Mouse (Mus musculus) testis, postnatal 14 days (tissue): ENCODE measurements at regions not wholly inside any gene's neighbourhood (a gene's known extent, or its start where the extent isn't known, plus 50 kb on each side); places are given as distances from the start of the nearest gene placed in this dataset.

Experiments used
- DNase-seq: peaks from one replicate; pipeline ENCODE4 v3.0.0; 2021; ENCODE audit warnings: low spot score

GRCm38 (mm10) chr12:98043436-98043835 lies 215.8 kb downstream of the Galc start:
- no peak for DNase-seq

- DNase-seq, result no peak
Observed at GRCm38 (mm10) chr12:98039677-98040076, 219.6 kb downstream of the Galc start.

GRCm38 (mm10) chr12:98023655-98024054 lies 235.6 kb downstream of the Galc start:
- DNase-seq, result no peak

GRCm38 (mm10) chr12:98014607-98015278 lies 244.5 kb downstream of the Galc start:
- DNase-seq, result no peak

- no peak for DNase-seq
Observed at GRCm38 (mm10) chr12:98009175-98009574, 250.1 kb downstream of the Galc start.

GRCm38 (mm10) chr12:98005671-98006469 lies 253.4 kb downstream of the Galc start:
- DNase-seq, result no peak

GRCm38 (mm10) chr12:98002217-98002616 lies 257.0 kb downstream of the Galc start:
- DNase-seq, result no peak

- DNase-seq, result no peak
Observed at GRCm38 (mm10) chr12:97994884-97995283, 264.4 kb downstream of the Galc start.

- no peak for DNase-seq
Observed at GRCm38 (mm10) chr12:97993937-97994336, 265.3 kb downstream of the Galc start.

- DNase-seq, result no peak
Observed at GRCm38 (mm10) chr12:97983390-97983789, 275.9 kb downstream of the Galc start.

- no peak for DNase-seq
Observed at GRCm38 (mm10) chr12:97978668-97979067, 280.6 kb downstream of the Galc start.

- DNase-seq, result no peak
Observed at GRCm38 (mm10) chr12:97978178-97978651, 281.0 kb downstream of the Galc start.

- no peak for DNase-seq
Observed at GRCm38 (mm10) chr12:97977633-97978032, 281.6 kb downstream of the Galc start.

- DNase-seq, result no peak
Observed at GRCm38 (mm10) chr12:97973909-97974510, 285.2 kb downstream of the Galc start.

GRCm38 (mm10) chr12:97957201-97957600 lies 302.1 kb downstream of the Galc start:
- no peak for DNase-seq

GRCm38 (mm10) chr12:97953336-97953735 lies 305.9 kb downstream of the Galc start:
- DNase-seq, result no peak

GRCm38 (mm10) chr12:97952204-97952603 lies 307.1 kb downstream of the Galc start:
- no peak for DNase-seq

GRCm38 (mm10) chr12:97950072-97950471 lies 309.2 kb downstream of the Galc start:
- no peak for DNase-seq

GRCm38 (mm10) chr12:97947421-97947820 lies 311.8 kb downstream of the Galc start:
- DNase-seq, result no peak

GRCm38 (mm10) chr12:97938361-97938760 lies 320.9 kb downstream of the Galc start:
- DNase-seq, result no peak

GRCm38 (mm10) chr12:97929877-97930276 lies 329.4 kb downstream of the Galc start:
- DNase-seq, result no peak

GRCm38 (mm10) chr12:97927036-97927435 lies 332.2 kb downstream of the Galc start:
- DNase-seq, result no peak
